In the genomic region with DNA sequence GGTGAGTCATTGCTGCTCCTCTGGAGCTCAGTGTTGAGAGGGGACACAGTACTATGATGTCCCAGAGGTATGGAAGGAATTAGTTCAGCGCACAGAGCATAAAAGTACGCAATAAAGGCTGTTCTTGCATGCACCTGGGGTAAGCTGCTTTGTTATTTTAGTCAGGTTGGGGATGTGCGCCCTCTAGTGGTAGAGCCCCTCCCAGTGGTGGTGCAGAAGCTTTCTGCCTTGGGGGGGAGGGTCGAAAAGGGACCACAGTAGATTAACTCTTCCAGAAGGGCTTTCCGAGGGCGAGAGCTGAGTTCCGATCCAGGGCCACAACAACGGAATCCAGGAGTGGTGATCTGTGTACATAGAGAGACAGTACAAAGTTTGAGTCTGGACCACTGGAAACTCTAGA, we compare ENCODE assay signal across 8 mouse cellular contexts. TPM values are rescaled to one million over a fixed set of nuclear protein-coding genes. Genes with fewer than 3 reads are reported as not detected.
DNase-seq lines count a peak whose midpoint lies in the region; TF ChIP-seq lines count a peak whose summit lies in the region.

No protein-coding gene starts in this region.

- DNase-seq in gastrocnemius, adult 18-20 months (ENCODE audit: low spot score), result peak; percentile 34
- DNase-seq in gastrocnemius, postnatal 25 days, result no peak
- peak; percentile 44 for DNase-seq in ovary, postnatal 14 days (ENCODE audit: low spot score)
- DNase-seq in ovary, postnatal 36 days (ENCODE audit: low spot score), result no peak
- peak; percentile 27 for DNase-seq in brain, embryonic 14.5 days (ENCODE audit: low read depth)
- DNase-seq in kidney, postnatal 14 days, result peak; percentile 46
- DNase-seq in naive thymus-derived CD4-positive, alpha-beta T cell, adult 2 months (ENCODE audit: low read depth), result peak; percentile 54
- no peak for DNase-seq in urinary bladder, adult 2 months (ENCODE audit: low spot score)

- TF ChIP-seq POLR2A in brain, embryonic 14.5 days (IDR thresholded peaks at IDR 0.05; ENCODE audit: borderline replicate concordance, extremely low read depth, insufficient read depth, insufficient read length, poor library complexity, severe bottlenecking), result no peak

- peak; percentile 67 for TF ChIP-seq CTCF in brain, embryonic 14.5 days (IDR thresholded peaks at IDR 0.05; ENCODE audit: borderline replicate concordance, extremely low read depth, insufficient read depth, insufficient read length)

RNA-seq across cellular contexts. Expression of a gene that starts 49.3 kb away (rescaled TPM):
- 1 to 10 TPM; 1.0 to 1.1 TPM for total RNA-seq in gastrocnemius, adult 18-20 months (2021)
- total RNA-seq in gastrocnemius, postnatal 25 days (2021), result 1 to 10 TPM; 1.8 to 2.0 TPM
- polyA plus RNA-seq in brain, embryonic 14.5 days (2012; rRNA removed), result 2.6 and 3.8 TPM in 2 replicates
- 0.88 and 1.2 TPM in 2 replicates for polyA plus RNA-seq in urinary bladder, adult 2 months (2012; rRNA removed)

Comparison
In these comparisons a context has a peak if more than half of its experiments do, and no peak if none do; other contexts are left out.
1. DNase-seq: peak in gastrocnemius, adult 18-20 months (single experiment), ovary, postnatal 14 days (single experiment), brain, embryonic 14.5 days (single experiment), kidney, postnatal 14 days (single experiment) and naive thymus-derived CD4-positive, alpha-beta T cell, adult 2 months (single experiment); none in gastrocnemius, postnatal 25 days (single experiment), ovary, postnatal 36 days (single experiment) and urinary bladder, adult 2 months (single experiment).